Mouse (Mus musculus) urinary bladder, adult 2 months (tissue): ENCODE results near the gene Ifnb1. TPM values are rescaled to one million over a fixed set of nuclear protein-coding genes. Genes with fewer than 3 reads are reported as not detected.
"Not testable (repeated sequence)": the region's sequence is repeated elsewhere in the genome, so short reads cannot be mapped to it uniquely, and the experiment has no call there.

Source experiments
- DNase-seq: peaks from one replicate; pipeline ENCODE4 v3.0.0; 2022; ENCODE audit warnings: low spot score
- polyA plus RNA-seq: library from polyadenylated mRNA; depleted of rRNA; stranded (reverse); fragments of >200 nt; gene quantifications from 2 replicates; pipeline ENCODE4 v1.2.3, GENCODE M21; 2012; rRNA removed

The Ifnb1 gene
- polyA plus RNA-seq: not detected in 2 replicates

DNA sequence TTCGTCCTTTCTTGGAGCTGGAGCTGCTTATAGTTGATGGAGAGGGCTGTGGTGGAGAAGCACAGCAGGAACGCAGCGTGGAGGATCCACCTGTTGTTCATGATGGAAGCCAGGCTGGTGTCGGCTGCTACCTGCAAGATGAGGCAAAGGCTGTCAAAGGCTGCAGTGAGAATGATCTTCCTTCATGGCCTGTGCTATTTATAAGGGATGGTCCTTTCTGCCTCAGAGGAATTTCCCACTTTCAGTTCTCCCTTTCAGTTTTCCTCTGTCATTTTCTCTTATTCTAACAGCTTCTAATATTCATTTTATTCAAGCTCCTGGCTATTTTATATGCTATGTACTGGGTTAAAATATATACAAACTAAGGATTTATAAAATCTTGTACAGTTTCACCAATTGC is at the start of gene Ifnb1:
Gene Ifnb1 (minus strand): TSS at position 101 of the 400 bp plus-strand sequence.
- no peak for DNase-seq

GRCm38 (mm10) chr4:88571698-88572097 is 49.1 kb upstream of the Ifnb1 start, which contains the start of gene Ifna14:
Ifna14 (minus strand) TSS chr4:88571798.
- no peak for DNase-seq

DNA sequence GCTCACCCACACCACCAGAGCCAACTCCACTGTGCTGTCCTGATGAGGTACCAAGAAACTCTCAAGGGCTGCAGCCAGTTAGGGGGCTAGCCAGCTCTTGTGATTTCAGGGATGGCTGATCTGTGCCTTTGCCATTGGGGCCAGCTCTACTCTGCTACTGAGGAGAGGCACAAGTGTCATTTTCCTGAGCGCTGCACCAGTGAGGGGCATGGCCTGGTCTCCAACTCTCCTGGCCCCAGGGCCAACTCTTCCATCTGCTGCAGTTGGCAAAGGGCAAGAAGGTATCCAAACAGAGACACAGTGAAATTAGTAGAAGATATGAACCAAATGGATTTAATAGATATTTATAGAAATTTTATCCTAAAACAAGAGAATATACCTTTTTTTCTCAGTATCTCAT is 39.2 kb upstream of the Ifnb1 start:
- DNase-seq: no peak

- not testable (repeated sequence) for DNase-seq
Measured at GRCm38 (mm10) chr4:88558145-88558544, 35.6 kb upstream of the Ifnb1 start, which contains the start of gene Ifna15. Ifna15 (minus strand) TSS chr4:88558245.

DNA sequence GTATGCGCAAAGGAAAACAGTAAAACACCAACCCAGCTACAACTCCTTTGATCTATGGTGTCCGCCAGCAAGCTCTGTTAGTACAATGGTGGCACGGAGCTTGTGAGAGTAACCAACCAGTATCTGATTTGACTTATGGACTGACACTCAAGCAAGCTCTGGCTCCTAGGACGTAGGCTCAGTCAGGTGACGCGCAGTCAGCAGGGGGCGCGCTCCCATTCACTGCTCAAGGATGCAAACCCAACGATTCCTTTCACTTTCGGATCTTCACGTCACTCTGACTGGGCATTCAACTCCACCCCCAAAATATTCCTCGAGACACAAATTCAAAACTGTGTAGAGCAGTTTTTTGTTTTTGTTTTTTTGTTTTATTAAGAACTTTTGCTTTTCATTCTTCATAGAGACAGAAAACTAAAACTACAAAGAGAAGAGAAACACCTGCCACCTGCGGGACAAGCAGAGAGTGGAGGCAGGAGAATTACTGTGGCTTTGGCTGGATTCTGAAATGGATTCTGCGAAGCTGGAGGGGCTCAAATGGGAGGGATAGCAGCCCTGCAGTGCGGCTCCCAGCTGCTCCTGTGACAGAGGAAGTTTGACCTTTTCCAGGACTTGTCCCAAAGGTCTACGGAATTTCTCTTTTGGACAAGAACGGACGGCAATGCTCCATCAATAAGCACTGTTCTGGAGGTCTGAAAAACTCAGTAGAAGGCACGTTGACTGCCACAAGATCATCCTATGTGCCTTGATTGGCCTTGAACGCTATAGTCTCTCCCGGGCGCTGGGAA is 27.8 kb upstream of the Ifnb1 start:
- no peak for DNase-seq

DNA sequence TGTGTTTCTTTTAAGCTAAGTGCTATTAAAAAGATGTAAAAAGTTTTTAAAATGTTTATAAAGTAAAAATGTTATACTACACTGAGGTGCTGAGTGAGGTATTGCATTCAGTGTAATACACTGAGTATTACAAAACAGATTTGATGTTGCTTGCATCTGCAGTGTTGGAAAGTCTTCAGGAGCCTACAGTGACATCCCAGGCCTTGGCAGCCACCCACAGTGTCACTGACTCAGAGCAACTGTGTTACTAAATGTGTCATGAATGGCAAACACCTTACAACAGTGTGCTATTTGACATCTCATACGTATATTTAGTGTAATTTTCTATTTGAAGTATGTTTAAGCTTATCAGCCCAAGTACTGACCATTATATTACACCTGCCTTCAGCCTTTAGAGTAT is 25.4 kb upstream of the Ifnb1 start:
- DNase-seq: no peak

GRCm38 (mm10) chr4:88543649-88544234 is 21.2 kb upstream of the Ifnb1 start:
- DNase-seq: no peak

DNA sequence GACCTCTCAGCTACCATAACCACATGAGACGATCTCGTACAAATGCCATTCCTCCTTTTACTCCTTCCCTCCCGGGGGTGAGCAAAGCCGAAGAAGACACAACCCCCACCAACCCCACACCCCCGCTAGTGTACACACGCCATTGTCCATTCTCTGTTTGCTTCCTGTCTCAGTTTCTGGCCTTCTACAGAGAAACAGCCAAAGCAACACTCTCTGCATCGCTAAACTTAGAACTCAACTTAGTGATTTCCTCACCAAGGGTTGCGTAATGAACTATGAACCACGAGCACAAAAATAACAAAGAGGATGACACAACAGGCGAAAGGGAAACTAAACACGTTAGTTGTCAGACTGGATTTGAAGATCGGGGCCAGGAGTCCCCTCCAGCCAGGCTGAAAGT is 14.8 kb upstream of the Ifnb1 start:
- DNase-seq: no peak

DNA sequence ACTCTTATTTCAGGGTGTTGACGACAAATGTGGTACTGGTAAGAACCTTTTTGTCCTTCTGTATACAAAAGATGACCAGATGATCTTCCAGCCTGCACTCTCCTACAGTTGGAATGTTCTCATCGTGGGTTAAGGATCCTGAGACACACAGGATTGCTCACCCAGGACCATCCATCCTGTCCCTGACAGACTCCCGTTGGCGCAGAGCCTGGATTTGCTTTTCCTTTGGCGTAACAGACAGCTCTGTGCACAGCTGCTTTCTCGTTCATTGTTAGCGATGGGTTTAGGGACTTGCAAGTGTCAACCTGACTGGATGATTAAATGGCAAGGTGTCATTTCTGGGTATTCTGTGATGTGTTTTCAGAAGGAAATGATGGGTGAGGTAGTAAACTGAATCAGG is 14.1 kb upstream of the Ifnb1 start:
- no peak for DNase-seq

DNA sequence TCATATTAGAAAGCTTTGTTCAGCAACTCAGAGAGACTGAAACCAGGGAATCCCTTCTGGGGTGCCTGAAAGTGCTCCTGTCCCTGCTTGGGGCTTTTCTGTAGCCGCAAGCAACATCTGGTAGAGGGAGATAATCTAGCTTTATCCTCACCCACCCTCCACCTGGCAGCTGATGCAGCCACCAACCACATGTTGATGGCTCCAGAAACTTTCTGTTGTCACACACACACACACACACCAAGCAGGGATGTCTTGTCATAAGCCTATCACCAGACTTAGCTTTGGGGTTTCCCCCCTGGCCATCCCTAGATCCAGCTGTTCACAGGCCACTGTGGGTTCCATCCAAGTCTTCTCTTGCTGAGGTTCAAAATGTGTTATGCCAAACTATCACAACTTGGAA is 13.2 kb upstream of the Ifnb1 start:
- DNase-seq: no peak

DNA sequence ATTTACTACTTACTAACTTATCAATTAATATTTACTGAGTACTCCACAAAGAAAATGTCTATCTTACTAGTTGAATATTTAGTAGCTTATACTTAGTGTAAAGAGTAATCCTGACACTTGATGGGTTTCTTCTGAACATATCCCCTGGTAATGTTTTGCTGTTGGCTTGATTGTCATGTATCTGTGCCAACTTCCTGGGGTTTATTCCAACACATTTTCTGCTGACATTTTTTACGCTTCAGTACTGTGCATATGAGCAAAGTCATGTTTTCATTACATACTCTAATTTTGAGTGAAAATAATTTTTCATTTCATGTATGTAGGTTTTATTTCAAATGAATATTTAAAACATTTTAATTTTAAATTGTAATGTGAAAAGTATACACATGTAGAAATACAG is 12.3 kb upstream of the Ifnb1 start:
- no peak for DNase-seq

GRCm38 (mm10) chr4:88533499-88533898 is 10.9 kb upstream of the Ifnb1 start:
- no peak for DNase-seq

GRCm38 (mm10) chr4:88530892-88531291 is 8.3 kb upstream of the Ifnb1 start:
- DNase-seq: no peak

- no peak for DNase-seq
Measured at GRCm38 (mm10) chr4:88530271-88530670, 7.7 kb upstream of the Ifnb1 start.

DNA sequence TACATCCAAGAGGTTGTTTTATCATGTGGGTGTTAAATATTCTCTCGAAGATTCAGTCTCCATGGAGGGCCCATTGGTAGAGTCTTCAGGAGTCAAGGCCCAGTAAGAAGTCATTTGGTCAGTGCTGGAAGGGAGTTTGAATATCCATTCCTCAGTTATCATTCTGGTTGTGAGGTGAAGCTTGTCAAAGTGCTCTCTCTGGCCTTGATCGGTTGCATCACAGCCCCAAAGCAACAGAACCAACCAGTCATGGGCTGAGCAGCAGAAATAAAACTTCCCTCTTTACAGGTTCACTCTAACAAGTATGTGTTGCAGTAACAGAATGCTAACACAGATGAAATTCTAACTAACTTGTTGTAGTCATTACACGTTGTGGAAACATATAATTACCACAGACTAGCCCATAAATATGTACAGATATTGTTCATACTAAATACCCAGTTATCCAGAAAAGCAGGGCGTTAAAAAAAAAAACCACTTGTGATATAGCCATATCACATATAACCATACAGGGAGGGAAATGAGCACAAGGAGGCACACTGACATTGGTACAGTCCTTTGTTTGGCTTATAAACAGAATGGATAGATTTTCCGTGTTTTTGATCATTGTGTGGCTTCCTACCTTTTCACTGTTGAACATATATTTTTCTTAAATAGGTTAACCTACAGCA is 3.9 kb upstream of the Ifnb1 start:
- DNase-seq: no peak

DNA sequence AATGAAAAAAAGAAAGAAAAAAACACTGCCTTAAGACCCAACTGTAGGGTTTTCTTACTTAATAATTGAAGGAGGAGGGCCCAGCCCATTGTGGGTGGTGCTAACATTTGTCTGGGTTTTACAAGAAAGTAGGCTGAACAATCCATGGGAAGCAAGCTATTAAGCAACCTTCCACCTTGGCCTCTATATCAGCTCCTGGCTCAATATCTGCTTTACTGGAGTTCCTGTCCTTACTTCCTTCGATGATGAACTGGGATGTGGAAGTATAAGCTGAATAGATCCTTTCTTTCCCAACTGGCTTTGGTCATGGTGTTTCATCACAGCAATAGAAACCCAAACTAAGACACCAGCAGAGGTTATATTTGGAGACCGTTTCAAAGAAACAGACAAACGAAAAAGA is 2.8 kb upstream of the Ifnb1 start:
- DNase-seq: no peak

- DNase-seq: no peak
Measured at GRCm38 (mm10) chr4:88523241-88523640, 667 bp upstream of the Ifnb1 start.

DNA sequence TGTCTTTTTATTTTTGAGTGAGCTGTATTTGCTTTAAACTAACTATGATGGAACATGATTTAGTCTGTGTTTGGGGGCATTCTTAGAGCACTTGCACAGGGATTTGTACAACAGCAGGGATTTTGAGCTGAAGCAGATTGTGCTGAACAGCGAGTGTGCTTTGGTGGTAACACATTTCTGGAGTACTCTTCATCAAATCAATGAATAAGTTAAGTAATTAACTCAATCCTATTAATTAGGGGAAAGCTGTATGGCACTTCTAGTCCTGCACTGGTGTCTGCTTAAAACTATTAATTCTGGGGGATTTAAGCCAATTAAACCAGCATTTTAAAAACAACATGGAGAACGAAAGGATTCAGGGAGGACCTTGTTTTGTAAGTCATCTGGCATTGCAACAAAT is 4.6 kb downstream of the Ifnb1 start:
- no peak for DNase-seq

GRCm38 (mm10) chr4:88515711-88516211 is 6.8 kb downstream of the Ifnb1 start:
- no peak for DNase-seq

DNA sequence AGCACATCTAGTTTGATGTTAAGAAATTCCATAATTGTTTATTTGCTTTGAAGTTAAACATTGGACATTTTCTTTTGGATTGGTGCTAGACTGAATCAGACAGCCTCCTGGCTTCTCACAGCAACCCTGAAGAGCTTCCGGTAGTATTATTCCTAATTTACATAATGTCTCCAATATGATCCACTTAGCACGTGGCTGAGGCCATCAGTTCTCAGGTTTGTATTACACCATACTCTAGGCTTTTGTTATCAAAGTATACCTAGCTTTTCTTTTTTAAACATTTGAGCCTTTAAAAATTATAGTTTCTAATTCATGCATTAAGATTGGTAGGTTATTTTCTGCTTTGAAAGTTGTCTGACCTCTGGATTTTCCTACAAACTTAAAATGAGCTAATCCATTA is 7.3 kb downstream of the Ifnb1 start:
- no peak for DNase-seq

GRCm38 (mm10) chr4:88514403-88514802 is 8.2 kb downstream of the Ifnb1 start:
- no peak for DNase-seq

DNA sequence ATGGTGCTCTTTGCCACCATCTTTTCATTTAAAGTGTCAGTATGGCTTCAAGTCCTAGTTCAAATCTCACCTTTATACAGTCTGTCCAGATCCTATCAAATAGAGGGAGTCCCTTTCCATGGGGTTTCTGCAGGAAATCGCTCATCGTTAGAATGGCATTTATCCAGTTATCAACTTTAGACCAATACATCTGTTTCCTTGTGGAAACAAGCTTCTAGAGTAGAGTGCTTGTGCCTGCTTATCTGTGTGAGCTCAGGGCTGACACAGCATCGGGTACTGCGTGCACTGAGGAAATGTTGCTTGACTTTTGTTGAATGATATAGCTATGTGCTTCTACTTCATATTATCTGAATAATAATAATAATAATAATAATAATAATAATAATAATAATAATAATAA is 8.8 kb downstream of the Ifnb1 start:
- no peak for DNase-seq

DNA sequence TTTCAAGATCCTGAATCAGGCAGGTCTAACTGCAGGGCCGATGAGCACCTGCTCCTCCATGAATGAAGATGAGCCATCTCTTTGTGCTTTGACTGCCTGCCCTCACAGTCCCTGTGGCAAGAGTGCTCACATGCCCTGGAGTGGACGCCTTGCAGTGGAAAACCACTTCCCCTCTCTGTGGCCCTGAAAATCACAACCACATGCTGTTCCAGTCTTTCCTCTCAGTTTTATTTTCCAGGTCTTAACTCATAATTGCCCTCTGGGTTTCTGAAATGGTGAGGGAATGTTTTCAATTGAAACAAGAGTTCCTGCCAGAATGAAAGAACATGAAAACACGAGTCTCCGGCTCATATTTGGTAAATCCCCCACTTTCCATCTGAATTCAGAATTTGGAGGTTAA is 18.8 kb downstream of the Ifnb1 start:
- no peak for DNase-seq
